Mouse (Mus musculus) liver, embryonic 14.5 days (tissue): ENCODE measurements around the gene Urb2. TPM values are rescaled to one million over a fixed set of nuclear protein-coding genes. Genes with fewer than 3 reads are reported as not detected.
"Not testable (repeated sequence)": the region's sequence is repeated elsewhere in the genome, so short reads cannot be mapped to it uniquely, and the experiment has no call there.

Source experiments
- ATAC-seq: fragments of 200-750 bp; cut with Nextera tagmentation; 2 replicates; pipeline ENCODE4 v1.8.0; 2017; ENCODE audit warnings: moderate number of reproducible peaks, mild to moderate bottlenecking, moderate library complexity; ENCODE audit not compliant: insufficient read depth
- DNase-seq, 3 experiments: peaks; one replicate each; pipeline ENCODE4 v3.0.0-alpha.2; 2012 to 2013; ENCODE audit warnings: low read depth in 3 of 3, low spot score in 3 of 3
- H3K27ac ChIP-seq: fragments of 300-500 bp; sonication (generic); 2 replicates; pipeline ENCODE4 v1.5.1; 2014; ENCODE audit warnings: moderate library complexity, mild to moderate bottlenecking, control low read depth, inconsistent platforms
- H3K27me3 ChIP-seq: fragments of 300-500 bp; sonication (generic); 2 replicates; pipeline ENCODE4 v1.6.1; 2014; ENCODE audit warnings: mild to moderate bottlenecking, low read length, moderate library complexity; ENCODE audit not compliant: control insufficient read depth, insufficient read depth
- H3K36me3 ChIP-seq: fragments of 300-500 bp; sonication (generic); replicated peaks from 2 replicates; pipeline ENCODE4 v1.6.1; 2014; ENCODE audit warnings: low read depth; ENCODE audit not compliant: control insufficient read depth, insufficient read depth
- H3K4me1 ChIP-seq, 2 experiments: fragments of 200-500 bp in 1 of 2; fragments of 300-500 bp in 1 of 2; sonication (generic) in 1 of 2; replicated peaks; 2 replicates each; pipeline ENCODE4 v1.6.1; 2012 to 2014; ENCODE audit warnings: antibody characterized with exemption in 1 of 2, inconsistent platforms in 1 of 2, low read length in 1 of 2; ENCODE audit not compliant: control insufficient read depth in 2 of 2, insufficient read depth in 2 of 2
- H3K4me2 ChIP-seq: fragments of 300-500 bp; sonication (generic); 2 replicates; pipeline ENCODE4 v1.6.1; 2014; ENCODE audit warnings: low read depth, mild to moderate bottlenecking, control low read depth, moderate library complexity
- H3K4me3 ChIP-seq, 2 experiments: fragments of 200-500 bp in 1 of 2; fragments of 300-500 bp in 1 of 2; sonication (generic) in 1 of 2; 2 replicates each; pipeline ENCODE4 v1.5.1; 2012 to 2014; ENCODE audit warnings: low read depth in 2 of 2, low read length in 2 of 2, mild to moderate bottlenecking in 2 of 2, control low read depth in 1 of 2, inconsistent platforms in 1 of 2, moderate library complexity in 1 of 2; ENCODE audit not compliant: insufficient read depth in 1 of 2
- H3K9ac ChIP-seq: fragments of 300-500 bp; sonication (generic); replicated peaks from 2 replicates; pipeline ENCODE4 v1.6.1; 2014; ENCODE audit warnings: mild to moderate bottlenecking, control low read depth, moderate library complexity
- H3K9me3 ChIP-seq: fragments of 300-500 bp; sonication (generic); 2 replicates; pipeline ENCODE4 v1.6.1; 2016; ENCODE audit warnings: low read length, mixed read lengths; ENCODE audit not compliant: control insufficient read depth
- CTCF ChIP-seq: IDR thresholded peaks from 2 replicates; pipeline ENCODE4 v1.5.1; 2016; ENCODE audit warnings: antibody characterized with exemption, low read depth, control low read depth
- EP300 ChIP-seq: IDR thresholded peaks from 2 replicates; pipeline ENCODE4 v1.6.1; 2016; ENCODE audit warnings: antibody characterized with exemption, low read depth
- WGBS: fragments of 180-500 bp; shearing (Covaris S2); extraction: QIAGEN DNeasy Blood & Tissue Kit; methylation state at CpG from one replicate; pipeline ENCODE4 v1.1.7; 2014; ENCODE audit not compliant: insufficient replicate concordance; 5-methylcytosine and 5-hydroxymethylcytosine counted together
- polyA plus RNA-seq, 2 experiments: library from polyadenylated mRNA; depleted of rRNA in 1 of 2; stranded (reverse) in 1 of 2; unstranded in 1 of 2; fragments of >200 nt; fragmentation: Nextera tagmentation in 1 of 2; extraction: Ambion mirVana in 1 of 2; gene quantifications; 2 replicates each; pipeline versions ENCODE4 v1.2.1 to v1.2.3; 2012 to 2014

Gene Urb2
- polyA plus RNA-seq, 2 experiments = 2.9 to 4.9 TPM

- Histone ChIP-seq H3K4me2 (peak overlapping the region; percentile 37), H3K27ac (no peak overlapping the region; the same call in none of the 2 replicates), H3K4me3 (no peak overlapping the region), H3K9ac (peak overlapping the region; percentile 27; the same call in 1 of the 2 replicates), H3K9me3 (no peaks in the 10 kb centered on the region), H3K4me1 (peaks cover 34 to 41% of the 10 kb centered on the region in 2 experiments), H3K36me3 (peaks cover 24% of the 10 kb centered on the region), H3K27me3 (no peaks in the 10 kb centered on the region)
- DNase-seq (no peak), ATAC-seq (no peak)
- TF ChIP-seq EP300 = no peak
- TF ChIP-seq CTCF = no peak
- 90% methylated on average over 3 of the region's 3 CpGs for WGBS
Measured at GRCm38 (mm10) chr8:124011989-124012586, 9.2 kb upstream of the Urb2 start.

- H3K9ac ChIP-seq, H3K27ac ChIP-seq, H3K36me3 ChIP-seq, H3K4me3 ChIP-seq, H3K9me3 ChIP-seq, H3K27me3 ChIP-seq, DNase-seq, H3K4me2 ChIP-seq, ATAC-seq: not testable (repeated sequence)
- WGBS = 78% methylated on average over 7 of the region's 7 CpGs
- peaks cover 48 to 57% of the 10 kb centered on the region in 2 experiments for H3K4me1 ChIP-seq
Measured at GRCm38 (mm10) chr8:124014299-124014698, 7.0 kb upstream of the Urb2 start.

- no peak for TF ChIP-seq EP300
- TF ChIP-seq CTCF = no peak
- Histone ChIP-seq H3K4me1 (peaks cover 52 to 62% of the 10 kb centered on the region in 2 experiments), H3K27me3 (no peaks in the 10 kb centered on the region), H3K27ac (no peak overlapping the region), H3K9me3 (no peaks in the 10 kb centered on the region), H3K36me3 (no peaks in the 10 kb centered on the region; the same call in 1 of the 2 replicates), H3K9ac (no peak overlapping the region), H3K4me2 (no peak overlapping the region), H3K4me3 (no peak overlapping the region)
- no peak for DNase-seq
- WGBS = 66% methylated on average over 3 of the region's 3 CpGs
- no peak for ATAC-seq
Measured at GRCm38 (mm10) chr8:124014751-124015150, 6.6 kb upstream of the Urb2 start.

- peaks cover 8% of the 10 kb centered on the region for H3K36me3 ChIP-seq
- ATAC-seq = peak; percentile 63
- H3K27me3 ChIP-seq = no peaks in the 10 kb centered on the region
- TF ChIP-seq EP300 (no peak), CTCF (0 out of 2 replicates have a peak, but pooled peaks have one; percentile 26)
- DNase-seq = peak; percentile 65 to 68 (median 66)
- whole genome bisulfite sequencing = 6% methylated on average over 13 of the region's 13 CpGs
- H3K4me1 ChIP-seq = peaks cover 48 to 49% of the 10 kb centered on the region in 2 experiments
- H3K4me2 ChIP-seq = peak overlapping the region; percentile 97
- H3K4me3 ChIP-seq = peak overlapping the region; percentile 82 to 99
- H3K9me3 ChIP-seq = no peaks in the 10 kb centered on the region
- H3K27ac ChIP-seq = peak overlapping the region; percentile 80
- H3K9ac ChIP-seq = peak overlapping the region; percentile 92
Measured at GRCm38 (mm10) chr8:124019782-124020181, 1.5 kb upstream of the Urb2 start.

- peak overlapping the region; percentile 80 for H3K27ac ChIP-seq
- peak; percentile 20 to 40 (median 39) for DNase-seq
- peak overlapping the region; percentile 97 for H3K4me2 ChIP-seq
- H3K36me3 ChIP-seq = peaks cover 14% of the 10 kb centered on the region
- H3K4me1 ChIP-seq = peaks cover 42% of the 10 kb centered on the region in 2 experiments
- H3K9me3 ChIP-seq = no peaks in the 10 kb centered on the region
- H3K27me3 ChIP-seq = no peaks in the 10 kb centered on the region
- peak overlapping the region; percentile 92 for H3K9ac ChIP-seq
- WGBS = under 1% methylated on average over 67 of the region's 87 CpGs
- peak; percentile 88 for ATAC-seq
- peak overlapping the region; percentile 93 to 99 for H3K4me3 ChIP-seq
- no peak for TF ChIP-seq EP300
- TF ChIP-seq CTCF = peak; percentile 41
Measured at GRCm38 (mm10) chr8:124020439-124021236, 670 bp upstream of the Urb2 start.
